Mouse (Mus musculus) liver, embryonic 14.5 days (tissue): ENCODE measurements around the gene Sh3pxd2b.

ENCODE experiments used
- CTCF ChIP-seq: IDR thresholded peaks from 2 replicates; pipeline ENCODE4 v1.5.1; 2016; ENCODE audit warnings: antibody characterized with exemption, low read depth, control low read depth
- EP300 ChIP-seq: IDR thresholded peaks from 2 replicates; pipeline ENCODE4 v1.6.1; 2016; ENCODE audit warnings: antibody characterized with exemption, low read depth

GRCm38 (mm10) chr11:32435410-32436060 lies 87.9 kb downstream of the Sh3pxd2b start:
- TF ChIP-seq EP300: no peak
- no peak for TF ChIP-seq CTCF
